Comparison of ENCODE assay signal across 19 mouse cellular contexts in genomic region chr7:112194286-112194685, GRCm38 (mm10). TPM values are rescaled to one million over a fixed set of nuclear protein-coding genes. Genes with fewer than 3 reads are reported as not detected.
"Had no signal": no experiment of that assay in that cellular context is flagged by ENCODE, and none has a peak within 500 bp of the region (broad histone marks: within the 10 kb centered on the region; RNA-seq: fewer than 3 reads in every experiment).

No protein-coding gene starts in this region.

- ATAC-seq: liver, postnatal 0 days; lung, postnatal 0 days; midbrain, embryonic 15.5 days had no signal

- H3K27ac ChIP-seq: lung, embryonic 15.5 days; macrophage; midbrain, embryonic 12.5 days; midbrain, embryonic 15.5 days; neural tube, embryonic 12.5 days had no signal

- H3K36me3 ChIP-seq: lung, embryonic 15.5 days; midbrain, embryonic 12.5 days; midbrain, embryonic 15.5 days; neural tube, embryonic 12.5 days had no signal

- H3K4me3 ChIP-seq: lung, embryonic 15.5 days; megakaryocyte, embryonic 14.5 days; midbrain, embryonic 12.5 days; midbrain, embryonic 15.5 days; neural tube, embryonic 12.5 days had no signal

- H3K4me2 ChIP-seq: lung, embryonic 15.5 days; midbrain, embryonic 12.5 days; midbrain, embryonic 15.5 days; neural tube, embryonic 12.5 days had no signal

- H3K9ac ChIP-seq: liver, postnatal 0 days; lung, embryonic 15.5 days; midbrain, embryonic 12.5 days; midbrain, embryonic 15.5 days; neural tube, embryonic 12.5 days had no signal

- H3K9me3 ChIP-seq: lung, embryonic 15.5 days; midbrain, embryonic 12.5 days; midbrain, embryonic 15.5 days; neural tube, embryonic 12.5 days had no signal

- DNase-seq: liver, postnatal 0 days; lung, adult 2 months; lung, postnatal 14 days; lung, postnatal 36 days; right cerebral cortex, postnatal 14 days; spleen, adult 18-20 months; thymus, adult 18-20 months; thymus, postnatal 14 days; thymus, postnatal 36 days had no signal

- H3K27me3 ChIP-seq: lung, embryonic 15.5 days; midbrain, embryonic 12.5 days; midbrain, embryonic 15.5 days; neural tube, embryonic 12.5 days had no signal

- H3K4me1 ChIP-seq: lung, embryonic 15.5 days; megakaryocyte, embryonic 14.5 days; midbrain, embryonic 12.5 days; midbrain, embryonic 15.5 days; neural tube, embryonic 12.5 days had no signal

RNA-seq across cellular contexts. Expression of gene Dkk3, which starts 35.4 kb away (rescaled TPM):
- total RNA-seq: megakaryocyte progenitor cell, adult 5-6 weeks; monocyte, adult 5-6 weeks; neutrophil, adult 5-6 weeks had no signal
- polyA plus RNA-seq: macrophage had no signal
